Mouse (Mus musculus): ENCODE data around the gene Epn1.
"Not testable (repeated sequence)": the region's sequence is repeated elsewhere in the genome, so short reads cannot be mapped to it uniquely, and the experiment has no call there.

The Epn1 gene

GRCm38 (mm10) chr7:5058631-5059030, 21.4 kb upstream of the Epn1 start:
- no peak for DNase-seq (ENCODE audit: extremely low spot score)

- no peak for DNase-seq (ENCODE audit: extremely low spot score)
These were observed 20.6 kb upstream of the Epn1 start for GRCm38 (mm10) chr7:5059421-5059820.

- DNase-seq (ENCODE audit: extremely low spot score), result peak; percentile 81
These were observed 19.8 kb upstream of the Epn1 start for GRCm38 (mm10) chr7:5060239-5060731.

GRCm38 (mm10) chr7:5060944-5061773, 18.9 kb upstream of the Epn1 start:
- peak; percentile 96 for DNase-seq (ENCODE audit: extremely low spot score)

- DNase-seq (ENCODE audit: extremely low spot score), result peak; percentile 95
These were observed 18.2 kb upstream of the Epn1 start, which contains the start of gene U2af2 for GRCm38 (mm10) chr7:5061774-5062359. TSS of gene U2af2 (plus strand) at chr7:5062143.

- DNase-seq (ENCODE audit: extremely low spot score), result peak; percentile 88
These were observed 17.6 kb upstream of the Epn1 start for GRCm38 (mm10) chr7:5062360-5063001.

- DNase-seq (ENCODE audit: extremely low spot score), result no peak
These were observed 15.1 kb upstream of the Epn1 start for GRCm38 (mm10) chr7:5064886-5065285.

DNA sequence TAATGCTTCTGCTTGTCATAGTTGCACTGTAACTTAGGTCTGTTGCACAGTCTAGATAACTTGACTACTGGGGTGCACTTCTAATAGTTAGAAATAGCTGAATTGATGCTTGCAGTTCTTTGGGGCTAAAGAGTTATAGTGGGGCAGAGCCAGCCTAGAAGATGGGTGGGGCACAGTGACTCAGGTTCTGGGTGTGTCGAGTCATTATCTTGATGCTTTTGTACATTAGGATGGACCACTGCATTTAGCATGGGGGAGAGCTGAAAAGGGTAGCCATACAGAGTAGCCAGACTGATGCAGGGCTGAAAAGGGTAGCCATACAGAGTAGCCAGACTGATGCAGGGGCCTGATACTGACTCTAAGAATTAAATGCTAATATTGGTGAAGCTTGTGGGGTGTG, 6.4 kb upstream of the Epn1 start:
- DNase-seq (ENCODE audit: extremely low spot score), result no peak

DNA sequence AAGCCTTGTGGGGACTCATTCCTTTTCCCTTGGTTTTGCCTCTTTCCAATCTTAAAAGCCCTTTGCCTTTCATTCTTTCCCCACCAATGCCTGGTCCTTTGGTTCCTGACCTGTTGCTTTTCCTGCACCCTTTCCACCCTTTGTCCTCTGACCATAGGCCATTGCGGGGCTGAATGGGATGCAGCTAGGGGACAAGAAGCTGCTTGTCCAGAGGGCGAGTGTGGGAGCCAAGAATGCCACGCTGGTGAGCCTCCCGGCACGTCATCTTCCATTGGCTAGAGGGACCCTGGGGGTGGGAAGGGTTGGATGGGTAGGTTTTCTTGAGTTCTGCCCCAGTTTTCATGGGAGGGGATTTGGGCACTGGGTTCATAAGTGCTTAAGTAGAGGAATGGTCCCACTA, 5.1 kb upstream of the Epn1 start:
- no peak for DNase-seq (ENCODE audit: extremely low spot score)

GRCm38 (mm10) chr7:5076931-5077330, 3.1 kb upstream of the Epn1 start:
- DNase-seq (ENCODE audit: extremely low spot score), result no peak

DNA sequence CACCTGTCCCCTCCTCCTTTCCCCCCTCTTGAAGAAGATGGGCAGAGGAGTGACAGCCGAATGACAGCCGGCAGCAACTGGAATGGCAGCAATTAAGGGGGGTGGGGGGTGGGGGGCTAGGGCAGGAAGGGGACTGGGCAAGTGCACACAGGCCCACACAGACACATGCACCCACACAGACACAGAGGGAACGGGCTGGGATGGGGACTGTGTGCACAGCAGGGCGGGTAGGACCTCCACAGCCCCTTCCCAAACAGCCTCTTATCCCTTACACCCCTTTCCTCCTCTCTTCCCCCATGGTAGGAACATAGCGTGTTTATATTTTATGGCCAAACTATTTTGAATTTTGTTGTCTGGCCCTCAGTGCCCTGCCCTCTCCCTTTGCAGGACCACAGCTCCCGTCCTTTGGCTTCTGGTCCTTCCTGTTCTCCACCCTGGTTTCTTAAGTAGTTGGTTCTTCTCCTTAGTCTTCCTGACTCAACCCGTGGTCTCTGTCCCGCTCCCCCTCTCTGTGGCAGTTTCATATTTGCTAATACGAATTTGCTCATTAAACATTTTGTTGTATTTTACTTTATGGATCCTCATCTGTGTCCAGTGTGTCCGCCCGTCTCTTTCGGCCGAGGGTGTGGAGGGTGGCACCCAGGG, 548 bp upstream of the Epn1 start:
- DNase-seq (ENCODE audit: extremely low spot score), result not testable (repeated sequence)

GRCm38 (mm10) chr7:5080815-5081214, 780 bp downstream of the Epn1 start:
- DNase-seq (ENCODE audit: extremely low spot score), result no peak

- DNase-seq (ENCODE audit: extremely low spot score), result no peak
These were observed 1.2 kb downstream of the Epn1 start for GRCm38 (mm10) chr7:5081241-5081640.

GRCm38 (mm10) chr7:5081939-5082338, 1.9 kb downstream of the Epn1 start:
- DNase-seq (ENCODE audit: extremely low spot score), result no peak

- DNase-seq (ENCODE audit: extremely low spot score), result no peak
These were observed 3.5 kb downstream of the Epn1 start for GRCm38 (mm10) chr7:5083325-5084105.

- DNase-seq (ENCODE audit: extremely low spot score), result no peak
These were observed 5.5 kb downstream of the Epn1 start for GRCm38 (mm10) chr7:5085512-5085911.

- DNase-seq (ENCODE audit: extremely low spot score), result no peak
These were observed 6.9 kb downstream of the Epn1 start for GRCm38 (mm10) chr7:5086921-5087440.

GRCm38 (mm10) chr7:5087886-5088285, 7.9 kb downstream of the Epn1 start:
- no peak for DNase-seq (ENCODE audit: extremely low spot score)

GRCm38 (mm10) chr7:5089853-5090252, 9.8 kb downstream of the Epn1 start:
- no peak for DNase-seq (ENCODE audit: extremely low spot score)

- no peak for DNase-seq (ENCODE audit: extremely low spot score)
These were observed 11.1 kb downstream of the Epn1 start for GRCm38 (mm10) chr7:5091008-5091728.

Measured in embryo, embryonic 9.5 days (tissue).